Mouse (Mus musculus) erythroblast, adult 5-6 weeks (primary cell): ENCODE results near the gene Ugt1a10. TPM values are rescaled to one million over a fixed set of nuclear protein-coding genes. Genes with fewer than 3 reads are reported as not detected.

ENCODE experiments used
- ATAC-seq: replicated peaks from 2 replicates; pipeline ENCODE4 v1.8.0; 2016; ENCODE audit warnings: moderate number of reproducible peaks, mild to moderate bottlenecking, moderate TSS enrichment, inconsistent platforms; ENCODE audit not compliant: poor library complexity, low FRiP score, severe bottlenecking
- total RNA-seq, 2 experiments: library from RNA; stranded (forward) in 1 of 2; stranded (reverse) in 1 of 2; fragments of 150-400 nt in 1 of 2; fragments of 200-764, 138-1000 nt in 1 of 2; gene quantifications; 2 replicates each; pipeline versions ENCODE4 v1.2.3 to v1.2.4; 2015 to 2017; ENCODE audit warnings: low replicate concordance in 2 of 2

Ugt1a10 gene
- total RNA-seq, 2 experiments from 2014 or later, result not detected

DNA sequence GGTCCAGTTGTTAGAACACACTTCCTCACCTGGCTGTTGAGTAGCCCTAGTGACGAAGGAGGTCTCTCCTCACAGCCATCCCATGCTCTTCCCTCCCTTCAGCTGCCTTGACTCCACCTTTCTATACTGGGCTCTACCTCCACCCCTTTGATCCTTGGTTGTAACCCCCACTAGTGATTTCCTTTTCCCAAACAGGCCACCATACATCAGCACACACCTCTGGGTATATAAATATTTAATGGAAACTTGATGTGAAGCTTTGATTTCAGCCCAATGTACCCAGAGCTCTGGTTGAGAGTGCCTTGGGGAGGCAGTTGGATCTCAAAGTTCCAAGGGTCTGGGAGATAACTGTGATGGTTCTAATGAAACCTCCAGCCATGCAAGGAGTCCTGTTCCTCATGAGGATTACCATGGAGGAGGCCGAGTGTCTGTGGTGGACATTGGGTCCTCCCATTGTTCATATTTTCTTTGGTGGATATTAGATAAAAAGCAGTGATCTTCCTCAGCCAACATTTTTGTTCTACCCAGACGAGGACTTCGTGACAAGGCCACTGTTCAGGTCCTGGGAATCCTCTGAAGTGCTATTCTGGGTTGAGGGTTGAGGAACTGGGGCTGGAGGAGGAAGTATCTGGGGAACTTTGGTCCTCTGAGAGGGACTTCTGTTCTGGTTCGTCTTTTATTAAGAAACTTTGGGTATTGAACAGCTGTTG, 171.6 kb downstream of the Ugt1a10 start, which contains the start of gene Mroh2a:
Mroh2a (plus strand) TSS at position 317 of the 710 bp plus-strand sequence.
- ATAC-seq, result no peak

DNA sequence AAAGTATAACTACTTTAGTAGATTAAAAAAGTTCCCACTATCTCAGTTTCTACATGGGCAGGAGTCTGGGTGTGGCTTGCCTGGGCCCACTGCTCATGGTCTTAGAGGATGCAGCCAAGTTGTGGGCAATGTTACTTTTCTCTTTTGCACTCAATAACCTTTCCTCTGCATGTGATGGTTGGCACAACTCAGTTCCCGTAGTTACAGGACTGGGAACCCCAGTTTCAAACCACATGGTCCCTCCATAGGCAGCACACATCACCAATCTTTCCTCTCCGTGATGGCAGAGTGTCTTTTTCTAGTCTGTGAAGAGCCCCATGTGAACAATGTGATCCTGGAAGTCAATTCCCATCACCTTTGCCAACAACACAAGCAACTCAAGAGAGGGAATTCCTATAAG, 172.3 kb downstream of the Ugt1a10 start:
- peak; percentile 23; the same call in 1 of the 2 replicates for ATAC-seq

DNA sequence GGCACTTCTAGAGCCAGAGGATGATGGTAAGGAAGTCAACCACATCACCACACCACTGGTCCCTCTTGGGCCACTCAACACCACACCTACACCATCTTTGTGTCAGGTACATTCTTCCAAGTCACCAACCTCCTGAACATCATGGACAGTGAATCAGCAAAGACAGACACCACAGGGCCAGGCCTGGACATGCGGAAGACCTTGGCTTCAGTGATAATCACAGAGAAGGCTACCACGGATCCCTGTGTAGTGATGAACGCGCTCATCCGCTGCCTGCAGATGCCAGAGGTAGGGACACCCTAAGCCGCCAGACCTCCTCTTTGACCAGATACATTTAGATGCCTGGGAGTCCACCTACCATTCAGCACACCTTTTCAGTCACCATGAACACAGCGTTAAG, 172.9 kb downstream of the Ugt1a10 start:
- no peak for ATAC-seq

DNA sequence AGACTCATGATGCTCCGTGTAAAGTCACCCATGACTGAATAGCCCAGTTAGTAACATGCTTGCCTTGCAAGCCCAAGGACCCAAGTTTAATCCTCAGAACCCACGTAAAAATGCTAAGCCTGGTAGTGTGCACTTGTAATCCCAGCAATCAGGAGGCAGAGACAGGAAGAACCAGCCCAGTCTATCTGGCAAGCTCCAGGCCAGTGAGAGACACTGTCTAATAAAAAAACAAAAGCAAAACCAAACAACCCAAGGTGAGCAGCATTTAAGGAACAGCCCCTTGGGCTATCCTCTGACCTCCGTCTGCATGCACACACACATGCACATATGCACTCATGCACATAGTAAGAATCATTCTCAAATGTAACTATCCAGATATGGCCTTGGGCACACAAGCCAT, 174.4 kb downstream of the Ugt1a10 start:
- no peak for ATAC-seq

DNA sequence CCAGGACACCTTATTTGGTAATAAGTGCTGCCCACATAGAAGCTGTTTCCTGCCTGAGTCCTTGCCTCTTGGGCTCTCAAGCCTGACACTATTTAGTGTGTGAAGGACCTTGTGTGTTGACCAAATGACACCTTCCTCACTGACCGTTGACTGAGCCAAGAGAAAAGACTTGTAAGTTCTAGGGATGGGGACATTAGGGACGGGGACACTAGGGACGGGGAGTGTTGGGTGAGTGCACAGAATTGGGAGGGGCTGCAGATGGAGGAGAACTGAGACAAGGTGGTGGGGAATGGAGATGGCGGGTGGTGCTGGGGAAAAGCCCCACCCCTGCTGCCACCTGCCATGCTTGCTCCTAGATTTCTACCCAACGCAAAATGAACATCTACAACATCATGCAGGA, 174.8 kb downstream of the Ugt1a10 start:
- ATAC-seq, result no peak

DNA sequence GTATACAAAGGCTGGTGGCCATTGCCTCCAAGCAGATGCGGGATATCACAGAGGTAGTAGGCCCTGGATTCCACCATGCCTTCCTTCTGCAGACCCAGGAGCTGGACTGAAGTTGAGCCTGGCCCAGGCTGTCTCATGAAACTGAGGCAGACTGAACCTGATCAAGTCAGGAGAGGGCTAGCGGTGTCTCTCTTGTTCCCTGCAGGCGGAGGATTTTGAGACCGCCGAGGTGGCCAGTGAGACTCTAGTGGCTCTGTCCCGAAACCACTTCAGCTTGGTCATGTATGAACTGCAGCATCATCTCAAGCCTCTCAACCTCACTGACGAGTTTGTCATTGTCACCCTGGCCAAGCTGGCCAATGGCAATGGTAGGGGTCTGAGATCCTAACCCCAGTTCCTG, 175.2 kb downstream of the Ugt1a10 start:
- ATAC-seq, result no peak

DNA sequence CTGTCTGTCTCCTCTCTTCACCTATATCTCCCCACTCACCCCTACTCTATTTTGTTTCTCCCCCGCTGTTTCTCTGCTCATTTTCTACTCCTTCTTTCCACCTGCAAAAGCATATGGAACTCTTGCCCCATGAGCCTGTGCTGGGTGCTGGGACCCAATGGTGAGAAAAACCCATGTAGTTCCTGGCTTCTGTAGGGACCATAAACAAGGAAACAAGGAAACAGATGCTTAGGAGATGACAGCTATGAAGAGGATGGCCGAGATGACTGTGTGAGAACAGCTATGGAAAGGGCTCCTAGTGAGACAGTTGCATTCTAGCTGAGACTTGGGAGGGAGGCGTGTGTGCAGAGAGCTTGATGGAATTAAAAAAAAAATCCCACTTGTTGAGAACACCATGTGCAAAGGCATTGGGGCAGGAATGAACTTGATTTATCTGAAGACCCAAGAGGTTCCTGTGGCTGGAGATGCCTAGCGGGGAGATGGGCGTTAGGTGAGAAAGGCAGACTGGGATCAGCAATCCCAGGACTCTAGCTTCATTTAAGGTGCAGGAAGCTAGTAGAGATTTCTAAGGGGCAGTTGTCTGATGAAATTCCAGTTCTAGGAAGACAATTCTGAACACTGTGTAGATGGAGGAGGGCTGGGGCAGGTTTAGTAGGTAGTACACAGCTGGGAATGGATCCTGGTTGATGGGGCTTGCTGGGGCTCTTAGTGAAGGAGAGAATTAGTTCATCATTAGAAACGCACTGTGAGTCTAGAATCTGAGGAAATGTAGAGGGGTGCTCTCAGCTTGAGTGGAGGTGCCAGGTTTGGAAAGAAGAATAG, 176.0 kb downstream of the Ugt1a10 start:
- ATAC-seq, result no peak

DNA sequence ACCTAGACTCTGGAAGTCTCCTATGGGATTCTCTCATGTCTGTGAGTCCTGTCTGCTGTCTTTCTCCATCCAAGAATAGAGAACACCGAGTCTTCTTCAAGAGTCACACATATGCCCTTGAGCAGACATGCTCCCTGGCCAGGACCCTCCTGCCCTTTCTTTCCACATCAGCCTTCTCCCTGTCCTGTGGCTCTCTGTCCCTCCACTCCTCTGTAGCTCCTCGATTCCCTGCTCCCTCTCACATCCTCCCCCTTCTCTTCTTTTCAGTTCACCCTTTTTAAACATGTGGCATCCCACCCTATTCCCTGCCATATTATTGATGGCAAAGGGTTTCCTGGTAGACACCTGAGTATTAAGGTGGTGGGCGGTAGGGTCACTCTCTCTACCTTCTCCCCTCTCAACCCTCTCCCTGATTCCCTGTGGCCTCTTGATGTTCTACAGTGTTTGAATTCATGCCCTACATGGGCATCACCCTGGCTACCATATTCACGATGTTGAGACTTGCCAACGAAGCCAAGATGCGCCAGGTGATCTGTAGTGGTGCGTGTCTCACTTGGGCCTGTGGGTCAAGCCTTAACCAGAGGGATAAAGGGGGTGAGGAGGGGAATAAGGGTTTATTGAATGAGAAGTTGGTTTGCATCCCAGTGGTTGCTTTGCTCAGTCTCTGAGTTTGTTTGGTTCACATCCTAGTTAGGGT, 176.8 kb downstream of the Ugt1a10 start:
- ATAC-seq, result no peak

DNA sequence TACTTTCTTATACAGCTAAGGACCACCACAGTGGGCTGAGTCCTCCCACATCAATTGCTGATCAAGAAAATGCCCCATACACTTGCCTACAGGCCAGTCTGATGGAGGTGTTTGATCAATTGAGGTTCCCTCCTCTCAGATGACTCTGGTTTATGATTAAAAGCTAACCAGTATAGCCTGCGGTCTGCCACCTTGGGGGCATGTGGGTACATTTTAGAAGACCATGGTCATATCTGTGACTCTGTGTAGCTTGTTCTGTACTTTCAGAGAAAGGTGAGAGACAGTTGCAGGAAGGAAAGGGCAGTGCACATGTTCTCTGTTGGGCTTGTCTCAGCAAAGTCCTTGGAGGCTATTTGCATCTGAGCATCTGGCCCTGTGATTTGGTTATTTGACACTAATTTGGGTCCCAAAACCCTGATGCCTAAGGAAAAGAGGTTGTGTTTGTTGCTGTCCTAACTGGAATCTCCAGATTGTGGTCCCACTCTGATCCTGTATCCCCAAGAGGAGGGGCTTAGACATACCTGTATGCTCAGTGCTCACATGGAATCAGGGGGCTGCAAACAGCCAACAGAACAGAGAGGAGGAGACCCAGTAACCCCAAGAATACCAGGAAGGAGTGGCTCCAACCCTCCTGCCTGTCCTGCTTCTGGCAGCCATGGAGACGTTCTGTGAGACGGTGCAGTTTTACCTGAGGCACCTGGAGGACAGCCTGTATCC, 177.6 kb downstream of the Ugt1a10 start:
- no peak for ATAC-seq

DNA sequence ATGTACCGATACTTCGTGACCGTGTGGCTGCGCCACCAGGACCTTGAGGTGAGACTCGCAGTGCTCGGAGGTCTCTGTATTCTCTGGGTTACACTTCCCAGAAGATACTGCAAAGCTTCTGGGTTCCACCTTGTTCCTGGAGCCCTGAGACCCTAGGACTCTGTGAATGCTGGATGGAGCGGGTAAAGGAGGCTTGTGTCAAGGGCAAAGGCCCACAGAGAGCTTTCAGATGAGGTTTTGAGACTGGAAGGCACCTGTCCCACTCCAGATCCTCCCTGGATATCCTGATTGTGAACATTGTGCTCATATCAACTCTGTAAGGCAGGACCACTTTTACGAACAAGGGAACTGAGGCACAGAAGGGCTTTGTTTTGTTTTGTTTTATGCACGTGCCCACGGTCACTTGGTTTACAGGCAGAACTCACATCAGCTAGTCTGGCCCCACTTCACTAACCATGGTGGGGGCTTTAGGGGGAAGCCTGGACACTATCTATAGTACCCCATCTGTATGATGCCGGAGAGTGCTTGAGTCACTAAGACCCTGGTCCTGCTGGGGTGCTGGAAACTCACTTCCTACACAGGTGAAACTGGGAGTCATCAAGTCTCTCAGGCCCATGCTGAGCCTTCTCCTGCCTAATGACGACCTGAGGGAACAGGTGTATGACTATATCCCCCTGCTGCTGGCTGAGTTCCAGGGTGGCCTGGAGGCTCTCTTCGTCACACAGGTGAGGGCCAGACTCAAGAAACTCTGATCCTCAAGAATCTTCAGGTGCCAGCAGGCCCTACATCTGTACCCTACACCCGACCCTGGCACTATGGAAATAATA, 178.4 kb downstream of the Ugt1a10 start:
- no peak for ATAC-seq

DNA sequence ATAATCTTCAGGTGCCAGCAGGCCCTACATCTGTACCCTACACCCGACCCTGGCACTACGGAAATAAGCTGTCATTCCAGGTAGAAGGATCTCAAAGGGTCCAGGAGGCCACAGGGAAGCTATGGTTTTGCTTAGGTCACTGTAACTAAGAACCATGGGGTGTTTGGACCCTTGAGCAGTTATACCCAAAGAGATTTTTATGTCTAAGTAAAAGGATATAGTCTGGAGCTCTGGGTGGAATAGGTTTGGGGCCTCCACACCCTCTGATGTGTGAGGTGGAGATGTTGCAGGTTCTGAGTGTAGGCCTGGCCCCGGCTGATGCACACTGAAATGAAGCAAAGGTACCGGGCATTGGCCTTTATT, 179.0 kb downstream of the Ugt1a10 start:
- no peak for ATAC-seq

DNA sequence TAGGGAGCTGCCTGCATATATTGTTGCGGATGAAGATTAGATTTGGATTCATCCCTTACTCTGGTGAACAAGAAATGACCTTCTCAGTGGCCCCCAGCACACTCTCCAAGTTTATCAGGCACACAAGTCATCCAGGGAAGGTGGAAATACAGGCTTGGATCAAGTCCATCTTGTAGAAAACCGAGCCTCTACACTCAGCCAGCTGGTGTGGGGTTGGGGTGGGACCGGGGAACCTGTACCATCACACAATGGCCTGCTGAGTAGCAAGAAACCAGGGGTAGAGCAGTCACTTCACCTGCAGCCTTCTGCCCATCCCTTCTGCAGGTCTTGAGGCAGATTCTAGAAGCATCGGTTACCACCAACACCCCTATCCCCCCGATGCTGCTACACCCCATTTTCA, 179.5 kb downstream of the Ugt1a10 start:
- ATAC-seq, result no peak

DNA sequence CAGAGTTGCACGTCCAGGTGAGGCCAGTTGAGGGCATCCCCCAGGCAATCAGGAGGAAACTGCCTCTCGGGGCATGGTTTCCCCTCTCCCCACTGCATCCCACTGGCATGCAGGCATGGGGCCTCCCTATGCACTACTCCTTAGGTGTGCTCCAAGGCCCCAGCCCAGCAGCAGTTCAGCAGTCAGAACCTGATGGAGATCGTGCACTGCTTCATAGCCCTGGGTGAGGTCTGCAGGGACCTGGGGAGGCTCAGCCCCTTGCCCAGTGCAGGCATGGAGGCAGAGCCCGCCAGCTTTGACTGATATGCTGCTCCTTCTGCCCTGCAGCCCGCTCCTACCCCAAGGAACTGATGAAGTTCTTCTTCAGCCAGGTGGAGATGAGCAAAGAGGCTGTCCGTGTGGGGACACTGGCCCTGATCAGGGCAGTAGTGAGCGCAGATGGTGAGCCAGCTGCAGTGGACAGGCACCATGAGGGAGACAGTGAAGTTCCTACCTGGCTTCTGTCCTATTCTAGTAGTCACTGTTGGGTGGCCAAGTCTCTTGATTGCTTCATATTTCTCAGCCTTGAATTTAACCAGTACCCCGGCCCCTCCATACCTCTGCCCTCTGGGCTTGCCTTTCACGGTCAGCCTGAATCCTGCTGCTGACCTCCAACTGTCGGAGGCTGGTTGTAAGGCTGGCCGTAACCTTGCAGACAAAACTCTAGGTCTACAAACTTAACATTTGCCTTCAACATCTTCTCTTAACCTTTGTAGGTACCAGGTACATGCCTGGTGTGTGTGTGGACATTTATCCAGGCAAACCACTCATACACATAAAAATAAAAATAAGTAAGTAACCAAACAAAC, 180.1 kb downstream of the Ugt1a10 start:
- ATAC-seq, result no peak

DNA sequence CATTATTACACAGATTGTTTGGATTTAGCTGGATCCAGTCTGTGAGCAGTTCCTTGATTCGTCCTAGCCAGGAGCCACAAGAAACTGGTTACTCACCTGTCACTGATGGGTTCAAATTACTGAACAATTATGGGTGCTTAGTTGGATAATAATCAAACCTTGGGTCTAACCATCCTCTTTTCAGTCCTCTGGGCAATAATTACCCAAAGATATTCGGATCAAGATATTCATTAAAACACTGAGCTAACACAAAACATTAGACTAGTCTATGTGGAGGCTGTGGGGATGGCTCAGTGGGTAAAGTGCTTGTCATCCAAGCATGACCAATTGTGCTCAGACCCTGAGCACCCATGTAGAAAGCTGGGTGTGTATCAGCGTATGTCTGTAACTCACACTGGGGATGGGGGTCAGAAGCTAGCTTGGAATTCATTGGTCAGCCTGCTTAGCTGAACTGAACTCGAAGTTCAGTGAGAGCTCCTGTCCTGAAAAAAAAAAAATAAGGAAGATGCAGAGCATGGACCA, 180.8 kb downstream of the Ugt1a10 start:
- no peak for ATAC-seq

DNA sequence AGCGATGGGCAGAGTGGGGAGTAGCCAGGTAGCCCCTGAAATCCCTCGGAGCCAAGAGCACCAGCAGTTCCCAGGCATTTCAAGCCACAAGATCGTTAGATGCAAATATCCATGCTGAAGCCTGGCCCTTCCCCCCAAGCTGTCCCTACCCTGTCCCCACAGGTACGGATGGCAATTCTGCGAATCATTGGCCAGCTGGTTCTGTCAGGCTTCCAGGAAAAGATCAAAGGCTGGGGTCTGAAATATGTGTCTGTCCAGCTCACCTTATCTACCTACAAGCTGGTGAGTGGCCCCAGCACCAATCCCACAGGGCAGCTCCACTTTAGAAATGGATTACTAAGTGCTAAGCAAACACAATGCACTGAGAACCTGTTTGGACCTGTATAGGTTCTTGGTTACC, 182.1 kb downstream of the Ugt1a10 start:
- no peak for ATAC-seq

DNA sequence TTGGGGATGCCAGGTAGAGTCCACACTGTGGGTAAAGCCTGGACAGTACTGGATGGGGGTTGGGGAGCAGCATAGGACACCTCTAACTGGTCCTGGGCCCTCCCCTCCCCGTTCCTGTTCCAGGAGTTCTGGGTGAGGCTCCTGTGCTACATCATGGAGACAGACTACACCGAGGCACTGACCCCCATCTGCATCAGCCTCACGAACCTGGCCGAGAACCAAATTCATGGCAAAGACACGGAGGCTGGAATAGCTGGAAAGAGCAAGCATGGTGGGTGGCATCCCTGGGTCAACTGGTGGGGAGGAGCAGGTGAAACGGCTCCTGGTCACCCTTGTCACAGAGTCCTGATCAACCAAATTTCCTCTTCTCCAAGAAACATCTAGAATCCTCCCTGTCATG, 183.6 kb downstream of the Ugt1a10 start:
- no peak for ATAC-seq

DNA sequence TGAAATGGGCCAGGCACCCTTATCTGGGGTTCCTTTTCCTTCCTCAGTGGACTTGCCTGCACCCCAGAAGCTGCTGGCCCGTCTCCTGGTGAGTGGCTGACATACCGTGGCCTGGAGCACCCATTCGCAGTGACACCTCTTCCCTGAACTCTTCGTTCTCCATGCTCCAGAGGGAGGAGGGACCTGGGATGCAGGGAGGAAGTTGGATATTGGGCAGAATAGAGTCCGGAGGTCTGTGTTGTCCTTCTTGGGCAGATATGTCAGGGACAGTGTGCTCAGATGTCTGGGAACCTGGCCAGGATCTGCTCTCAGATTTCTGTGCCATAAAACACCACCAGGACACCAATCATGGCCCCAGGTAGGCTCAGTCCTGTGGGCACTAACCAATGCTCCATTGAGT, 184.9 kb downstream of the Ugt1a10 start:
- no peak for ATAC-seq

DNA sequence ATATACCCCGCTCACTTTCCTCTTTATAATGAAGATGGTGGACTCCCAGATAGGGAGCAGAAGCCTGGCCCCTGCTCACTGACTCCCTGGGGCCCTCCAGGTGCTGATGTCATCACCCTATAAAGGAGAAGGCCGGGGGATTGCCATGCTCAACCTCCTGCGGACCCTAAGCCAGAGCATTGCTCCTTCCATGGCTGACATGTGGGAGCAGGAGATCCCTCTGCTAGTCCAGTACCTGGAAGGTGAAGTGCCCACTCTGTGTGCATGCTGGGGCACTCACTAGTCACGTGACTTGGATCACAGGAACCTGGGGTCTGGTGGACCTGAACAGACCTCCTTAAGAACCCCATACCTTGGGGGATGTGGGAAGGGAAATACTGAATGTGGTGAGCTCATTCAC, 185.4 kb downstream of the Ugt1a10 start:
- no peak for ATAC-seq
